Mouse (Mus musculus): ENCODE measurements around the gene Unc93b1. TPM values are rescaled to one million over a fixed set of nuclear protein-coding genes. Genes with fewer than 3 reads are reported as not detected.

Unc93b1 gene
- polyA plus RNA-seq, 1 experiment: 6.6 TPM

DNA sequence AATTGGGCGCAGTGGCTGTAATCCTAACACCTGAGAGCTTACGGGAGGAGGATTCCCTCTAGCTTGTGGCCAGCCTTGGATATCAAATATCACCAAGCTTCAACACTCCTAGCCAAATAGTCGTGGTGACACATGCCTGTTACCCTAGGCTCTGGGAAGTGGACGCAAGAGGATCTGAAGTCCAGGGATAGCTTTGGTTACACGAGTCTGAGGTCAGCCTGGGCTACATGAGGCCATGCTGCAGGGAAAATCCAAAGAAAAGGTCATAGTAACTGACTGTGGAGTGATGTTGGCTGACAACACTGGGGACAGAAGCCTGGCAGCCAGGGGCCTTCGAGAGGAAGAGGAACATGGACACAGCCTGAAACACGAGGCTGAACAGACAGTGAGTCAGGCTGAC, 61.1 kb downstream of the Unc93b1 start:
- no peak overlapping the region for H3K27ac ChIP-seq (ENCODE audit: control insufficient read depth, insufficient read depth, low read depth, low read length)
- TF ChIP-seq POLR2A (IDR thresholded peaks at IDR 0.05; ENCODE audit: control insufficient read depth, low read depth, low read length): no peak
- no peak for TF ChIP-seq CTCF (IDR thresholded peaks at IDR 0.05; ENCODE audit: control insufficient read depth, insufficient read depth, insufficient replicate concordance, low read depth, low read length)

GRCm38 (mm10) chr19:3996747-3997146, 61.8 kb downstream of the Unc93b1 start:
- H3K27me3 ChIP-seq (ENCODE audit: control insufficient read depth, insufficient read depth, low read length): no peaks in the 10 kb centered on the region
- no peak for TF ChIP-seq CTCF (IDR thresholded peaks at IDR 0.05; ENCODE audit: control insufficient read depth, insufficient read depth, insufficient replicate concordance, low read depth, low read length)
- no peak for TF ChIP-seq POLR2A (IDR thresholded peaks at IDR 0.05; ENCODE audit: control insufficient read depth, low read depth, low read length)
- H3K27ac ChIP-seq (ENCODE audit: control insufficient read depth, insufficient read depth, low read depth, low read length): no peak overlapping the region
- no peaks in the 10 kb centered on the region for H3K36me3 ChIP-seq (ENCODE audit: control insufficient read depth, insufficient read depth, low read length)
- H3K4me3 ChIP-seq (ENCODE audit: control insufficient read depth, low read depth, low read length): no peak overlapping the region
- H3K4me1 ChIP-seq (ENCODE audit: control insufficient read depth, insufficient read depth, low read length): peaks cover 19% of the 10 kb centered on the region

More for the DNA sequence above, 61.1 kb downstream of the Unc93b1 start:
- Histone ChIP-seq H3K27me3 (ENCODE audit: control insufficient read depth, insufficient read depth, low read length) (no peaks in the 10 kb centered on the region), H3K4me3 (ENCODE audit: control insufficient read depth, low read depth, low read length) (no peak overlapping the region), H3K4me1 (ENCODE audit: control insufficient read depth, insufficient read depth, low read length) (peaks cover 18% of the 10 kb centered on the region), H3K36me3 (ENCODE audit: control insufficient read depth, insufficient read depth, low read length) (no peaks in the 10 kb centered on the region)

GRCm38 (mm10) chr19:3997231-3997630, 62.2 kb downstream of the Unc93b1 start:
- H3K27ac ChIP-seq (ENCODE audit: control insufficient read depth, insufficient read depth, low read depth, low read length): no peak overlapping the region
- H3K4me3 ChIP-seq (ENCODE audit: control insufficient read depth, low read depth, low read length): no peak overlapping the region
- TF ChIP-seq POLR2A (IDR thresholded peaks at IDR 0.05; ENCODE audit: control insufficient read depth, low read depth, low read length) (no peak), CTCF (IDR thresholded peaks at IDR 0.05; ENCODE audit: control insufficient read depth, insufficient read depth, insufficient replicate concordance, low read depth, low read length) (no peak)
- H3K36me3 ChIP-seq (ENCODE audit: control insufficient read depth, insufficient read depth, low read length): no peaks in the 10 kb centered on the region
- peaks cover 19% of the 10 kb centered on the region for H3K4me1 ChIP-seq (ENCODE audit: control insufficient read depth, insufficient read depth, low read length)
- no peaks in the 10 kb centered on the region for H3K27me3 ChIP-seq (ENCODE audit: control insufficient read depth, insufficient read depth, low read length)

DNA sequence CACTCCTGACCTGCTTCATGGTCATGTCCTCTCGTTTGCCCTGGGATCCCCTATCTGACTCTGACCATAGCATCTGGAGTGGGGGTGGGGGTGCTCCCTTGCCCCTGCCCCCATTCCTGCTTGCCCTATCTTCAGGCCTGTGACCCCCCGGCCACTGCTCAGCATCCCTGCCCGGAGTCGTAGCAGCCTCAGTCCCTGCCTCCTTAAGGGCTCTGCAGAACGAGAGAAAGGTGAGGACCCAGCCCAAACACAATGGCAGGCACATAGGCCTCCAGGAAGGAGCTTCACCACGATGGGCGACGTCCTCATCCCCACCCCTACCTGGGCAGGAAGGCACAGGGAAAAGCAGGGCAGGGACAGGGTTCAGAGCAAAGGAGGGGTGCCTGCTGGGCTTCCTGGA, 63.3 kb downstream of the Unc93b1 start:
- Histone ChIP-seq H3K4me3 (ENCODE audit: control insufficient read depth, low read depth, low read length) (no peak overlapping the region), H3K4me1 (ENCODE audit: control insufficient read depth, insufficient read depth, low read length) (peaks cover 19% of the 10 kb centered on the region), H3K27ac (ENCODE audit: control insufficient read depth, insufficient read depth, low read depth, low read length) (no peak overlapping the region), H3K27me3 (ENCODE audit: control insufficient read depth, insufficient read depth, low read length) (no peaks in the 10 kb centered on the region), H3K36me3 (ENCODE audit: control insufficient read depth, insufficient read depth, low read length) (no peaks in the 10 kb centered on the region)
- TF ChIP-seq POLR2A (IDR thresholded peaks at IDR 0.05; ENCODE audit: control insufficient read depth, low read depth, low read length) (no peak), CTCF (IDR thresholded peaks at IDR 0.05; ENCODE audit: control insufficient read depth, insufficient read depth, insufficient replicate concordance, low read depth, low read length) (no peak)

Other genes with a start within 250 kb of the Unc93b1 start
- gene Lrp5, start 248.6 kb upstream of the Unc93b1 start, polyA plus RNA-seq (2012; rRNA removed): 24.9 and 25.3 TPM in 2 replicates
- 319 and 328 TPM in 2 replicates for gene 1810055G02Rik, start 226.9 kb upstream of the Unc93b1 start, polyA plus RNA-seq (2012; rRNA removed)
- 5.1 and 7.4 TPM in 2 replicates for gene Kmt5b, start 167.8 kb upstream of the Unc93b1 start, polyA plus RNA-seq (2012; rRNA removed)
- gene Chka, start 83.4 kb upstream of the Unc93b1 start, polyA plus RNA-seq (2012; rRNA removed): 85.7 and 90.2 TPM in 2 replicates
- gene Tcirg1, start 28.1 kb upstream of the Unc93b1 start, polyA plus RNA-seq (2012; rRNA removed): 11.2 and 11.4 TPM in 2 replicates
- 69.9 and 91.3 TPM in 2 replicates for gene Ndufs8, start 22.4 kb upstream of the Unc93b1 start, polyA plus RNA-seq (2012; rRNA removed)
- 48.2 and 52.4 TPM in 2 replicates for gene Aldh3b1, start 5.4 kb upstream of the Unc93b1 start, polyA plus RNA-seq (2012; rRNA removed)
- 2.9 and 3.2 TPM in 2 replicates for gene Aldh3b3, start 23.5 kb downstream of the Unc93b1 start, polyA plus RNA-seq (2012; rRNA removed)
- 48.5 and 48.6 TPM in 2 replicates for gene Aldh3b2, start 37.1 kb downstream of the Unc93b1 start, polyA plus RNA-seq (2012; rRNA removed)
- gene Acy3, start 51.4 kb downstream of the Unc93b1 start, polyA plus RNA-seq (2012; rRNA removed): 14.7 and 14.9 TPM in 2 replicates
- 0.41 and 0.56 TPM in 2 replicates for gene Tbx10, start 57.6 kb downstream of the Unc93b1 start, polyA plus RNA-seq (2012; rRNA removed)
- 0.99 and 2.4 TPM in 2 replicates for gene Nudt8, start 65.4 kb downstream of the Unc93b1 start, polyA plus RNA-seq (2012; rRNA removed)
- 0.48 TPM in 2 replicates for gene Gm49405, start 65.4 kb downstream of the Unc93b1 start, polyA plus RNA-seq (2012; rRNA removed)
- gene Doc2g, start 68.1 kb downstream of the Unc93b1 start, polyA plus RNA-seq (2012; rRNA removed): 1.3 and 2.0 TPM in 2 replicates
- 145 and 173 TPM in 2 replicates for gene Ndufv1, start 77.6 kb downstream of the Unc93b1 start, polyA plus RNA-seq (2012; rRNA removed)
- 88.6 and 94.9 TPM in 2 replicates for gene Gstp1, start 102.8 kb downstream of the Unc93b1 start, polyA plus RNA-seq (2012; rRNA removed)
- gene Gstp2, start 110.8 kb downstream of the Unc93b1 start, polyA plus RNA-seq (2012; rRNA removed): 1.5 TPM in 2 replicates
- gene Gstp3, start 124.4 kb downstream of the Unc93b1 start, polyA plus RNA-seq (2012; rRNA removed): not detected in 2 replicates
- gene Cabp2, start 146.4 kb downstream of the Unc93b1 start, polyA plus RNA-seq (2012; rRNA removed): not detected in 2 replicates
- 31.5 and 31.7 TPM in 2 replicates for gene Cdk2ap2, start 162.0 kb downstream of the Unc93b1 start, polyA plus RNA-seq (2012; rRNA removed)
- gene Pitpnm1, start 164.8 kb downstream of the Unc93b1 start, polyA plus RNA-seq (2012; rRNA removed): 31.9 and 42.8 TPM in 2 replicates
- 21.0 and 23.5 TPM in 2 replicates for gene Aip, start 190.7 kb downstream of the Unc93b1 start, polyA plus RNA-seq (2012; rRNA removed)
- 0.02 TPM in 1 of 2 replicates, not detected in the other for gene Gpr152, start 204.6 kb downstream of the Unc93b1 start, polyA plus RNA-seq (2012; rRNA removed)
- 0.16 and 0.29 TPM in 2 replicates for gene Cabp4, start 208.8 kb downstream of the Unc93b1 start, polyA plus RNA-seq (2012; rRNA removed)
- 87.3 and 97.2 TPM in 2 replicates for gene Coro1b, start 213.4 kb downstream of the Unc93b1 start, polyA plus RNA-seq (2012; rRNA removed)
- gene Ptprcap, start 218.4 kb downstream of the Unc93b1 start, polyA plus RNA-seq (2012; rRNA removed): 0.65 and 1.0 TPM in 2 replicates
- 10.9 and 11.1 TPM in 2 replicates for gene Rps6kb2, start 228.2 kb downstream of the Unc93b1 start, polyA plus RNA-seq (2012; rRNA removed)
- gene Carns1, start 240.3 kb downstream of the Unc93b1 start, polyA plus RNA-seq (2012; rRNA removed): 2.5 and 2.7 TPM in 2 replicates

All from testis, adult 2 months (tissue).